Mouse (Mus musculus): ENCODE results near the gene Sh3glb1. TPM values are rescaled to one million over a fixed set of nuclear protein-coding genes. Genes with fewer than 3 reads are reported as not detected.

The Sh3glb1 gene
- polyA plus RNA-seq, 1 experiment from 2014 or later: 161 TPM

GRCm38 (mm10) chr3:144669944-144670874, 49.9 kb downstream of the Sh3glb1 start:
- Histone ChIP-seq H3K27ac (ENCODE audit: low read depth, low read length) (no peak overlapping the region), H3K9ac (ENCODE audit: low read depth, low read length) (no peak overlapping the region), H3K36me3 (ENCODE audit: control insufficient read depth, insufficient read depth) (no peaks in the 10 kb centered on the region), H3K4me1 (replicated peaks; ENCODE audit: control insufficient read depth, insufficient read depth, low read length) (no peaks in the 10 kb centered on the region), H3K4me3 (ENCODE audit: low read depth, low read length) (no peak overlapping the region), H3K27me3 (replicated peaks; ENCODE audit: control insufficient read depth, insufficient read depth, low read length) (no peaks in the 10 kb centered on the region), H3K4me2 (replicated peaks; ENCODE audit: low read depth) (no peak overlapping the region), H3K9me3 (ENCODE audit: control insufficient read depth) (no peaks in the 10 kb centered on the region)
- 63% methylated on average over 14 of the region's 14 CpGs for WGBS
- no peak for TF ChIP-seq CTCF (IDR thresholded peaks at IDR 0.05; ENCODE audit: low read depth)
- ATAC-seq: peak; percentile 41; the same call in 1 of the 2 replicates

- Histone ChIP-seq H3K27ac (ENCODE audit: low read depth, low read length) (no peak overlapping the region), H3K27me3 (replicated peaks; ENCODE audit: control insufficient read depth, insufficient read depth, low read length) (no peaks in the 10 kb centered on the region), H3K4me2 (replicated peaks; ENCODE audit: low read depth) (no peak overlapping the region), H3K36me3 (ENCODE audit: control insufficient read depth, insufficient read depth) (no peaks in the 10 kb centered on the region), H3K4me3 (ENCODE audit: low read depth, low read length) (no peak overlapping the region), H3K4me1 (replicated peaks; ENCODE audit: control insufficient read depth, insufficient read depth, low read length) (peaks cover 4% of the 10 kb centered on the region; the same call in 1 of the 2 replicates), H3K9ac (ENCODE audit: low read depth, low read length) (no peak overlapping the region), H3K9me3 (ENCODE audit: control insufficient read depth) (no peaks in the 10 kb centered on the region)
- ATAC-seq: no peak
- no peak for TF ChIP-seq CTCF (IDR thresholded peaks at IDR 0.05; ENCODE audit: low read depth)
- 79% methylated on average over 11 of the region's 11 CpGs for WGBS
Observed at GRCm38 (mm10) chr3:144669457-144669864, 50.7 kb downstream of the Sh3glb1 start.

GRCm38 (mm10) chr3:144668949-144669348, 51.2 kb downstream of the Sh3glb1 start:
- H3K4me1 ChIP-seq (replicated peaks; ENCODE audit: control insufficient read depth, insufficient read depth, low read length): peaks cover 4% of the 10 kb centered on the region; the same call in 1 of the 2 replicates
- no peaks in the 10 kb centered on the region for H3K27me3 ChIP-seq (replicated peaks; ENCODE audit: control insufficient read depth, insufficient read depth, low read length)
- no peak for TF ChIP-seq CTCF (IDR thresholded peaks at IDR 0.05; ENCODE audit: low read depth)
- H3K4me3 ChIP-seq (ENCODE audit: low read depth, low read length): no peak overlapping the region
- no peak overlapping the region for H3K27ac ChIP-seq (ENCODE audit: low read depth, low read length)
- no peak for ATAC-seq
- H3K9me3 ChIP-seq (ENCODE audit: control insufficient read depth): no peaks in the 10 kb centered on the region
- 80% methylated on average over 2 of the region's 2 CpGs for WGBS
- no peak overlapping the region for H3K4me2 ChIP-seq (replicated peaks; ENCODE audit: low read depth)
- H3K9ac ChIP-seq (ENCODE audit: low read depth, low read length): no peak overlapping the region
- H3K36me3 ChIP-seq (ENCODE audit: control insufficient read depth, insufficient read depth): no peaks in the 10 kb centered on the region

- H3K27ac ChIP-seq (ENCODE audit: low read depth, low read length): no peak overlapping the region
- peaks cover 4% of the 10 kb centered on the region; the same call in 1 of the 2 replicates for H3K4me1 ChIP-seq (replicated peaks; ENCODE audit: control insufficient read depth, insufficient read depth, low read length)
- no peak overlapping the region for H3K4me3 ChIP-seq (ENCODE audit: low read depth, low read length)
- H3K36me3 ChIP-seq (ENCODE audit: control insufficient read depth, insufficient read depth): no peaks in the 10 kb centered on the region
- no peak overlapping the region for H3K4me2 ChIP-seq (replicated peaks; ENCODE audit: low read depth)
- no peak for ATAC-seq
- H3K9ac ChIP-seq (ENCODE audit: low read depth, low read length): no peak overlapping the region
- H3K27me3 ChIP-seq (replicated peaks; ENCODE audit: control insufficient read depth, insufficient read depth, low read length): no peaks in the 10 kb centered on the region
- no peaks in the 10 kb centered on the region for H3K9me3 ChIP-seq (ENCODE audit: control insufficient read depth)
- 90% methylated on average over 9 of the region's 9 CpGs for WGBS
- no peak for TF ChIP-seq CTCF (IDR thresholded peaks at IDR 0.05; ENCODE audit: low read depth)
Observed at GRCm38 (mm10) chr3:144668039-144668438, 52.1 kb downstream of the Sh3glb1 start.

- no peak for ATAC-seq
- H3K9ac ChIP-seq (ENCODE audit: low read depth, low read length): no peak overlapping the region
- H3K27me3 ChIP-seq (replicated peaks; ENCODE audit: control insufficient read depth, insufficient read depth, low read length): no peaks in the 10 kb centered on the region
- peak overlapping the region; percentile 74 for H3K27ac ChIP-seq (ENCODE audit: low read depth, low read length)
- no peaks in the 10 kb centered on the region for H3K36me3 ChIP-seq (ENCODE audit: control insufficient read depth, insufficient read depth)
- peaks cover 8% of the 10 kb centered on the region; the same call in 1 of the 2 replicates for H3K4me1 ChIP-seq (replicated peaks; ENCODE audit: control insufficient read depth, insufficient read depth, low read length)
- H3K9me3 ChIP-seq (ENCODE audit: control insufficient read depth): no peaks in the 10 kb centered on the region
- 32% methylated on average over 22 of the region's 22 CpGs for whole genome bisulfite sequencing
- H3K4me2 ChIP-seq (replicated peaks; ENCODE audit: low read depth): peak overlapping the region; percentile 13; the same call in 1 of the 2 replicates
- no peak for TF ChIP-seq CTCF (IDR thresholded peaks at IDR 0.05; ENCODE audit: low read depth)
- no peak overlapping the region for H3K4me3 ChIP-seq (ENCODE audit: low read depth, low read length)
Observed at GRCm38 (mm10) chr3:144664363-144665299, 55.5 kb downstream of the Sh3glb1 start.

Data from intestine, postnatal 0 days (tissue).